23 mouse cellular contexts compared by ENCODE assay signal in genomic region chr4:57940631-57941030, GRCm38 (mm10). TPM values are rescaled to one million over a fixed set of nuclear protein-coding genes. Genes with fewer than 3 reads are reported as not detected.
"Had no signal": no experiment of that assay in that cellular context is flagged by ENCODE, and none has a peak within 500 bp of the region (broad histone marks: within the 10 kb centered on the region; RNA-seq: fewer than 3 reads in every experiment).

No protein-coding gene starts in this region.

- H3K9ac ChIP-seq: forebrain, embryonic 15.5 days; forebrain, postnatal 0 days; heart, embryonic 12.5 days; hindbrain, embryonic 13.5 days; hindbrain, embryonic 15.5 days; limb, embryonic 12.5 days had no signal

- H3K4me1 ChIP-seq: forebrain, embryonic 15.5 days; heart, embryonic 10.5 days; heart, embryonic 12.5 days; hindbrain, embryonic 13.5 days; hindbrain, embryonic 15.5 days; limb, embryonic 10.5 days; limb, embryonic 12.5 days had no signal

- H3K27me3 ChIP-seq: forebrain, embryonic 15.5 days; heart, embryonic 12.5 days; hindbrain, embryonic 13.5 days; hindbrain, embryonic 15.5 days; limb, embryonic 12.5 days had no signal

- ATAC-seq: forebrain, embryonic 15.5 days; forebrain, postnatal 0 days; hindbrain, postnatal 0 days had no signal

- H3K4me2 ChIP-seq: forebrain, embryonic 15.5 days; heart, embryonic 12.5 days; hindbrain, embryonic 13.5 days; hindbrain, embryonic 15.5 days; limb, embryonic 12.5 days had no signal

- DNase-seq: forebrain, postnatal 0 days; gastrocnemius, postnatal 14 days; gastrocnemius, postnatal 36 days; heart, adult 18-20 months; heart, postnatal 14 days; heart, postnatal 36 days; kidney, adult 18-20 months; kidney, adult 8-10 months; kidney, postnatal 10 days; kidney, postnatal 25 days; kidney, postnatal 4 days; liver had no signal

- H3K9me3 ChIP-seq: forebrain, embryonic 15.5 days; heart, embryonic 10.5 days; heart, embryonic 12.5 days; hindbrain, embryonic 13.5 days; hindbrain, embryonic 15.5 days; limb, embryonic 10.5 days; limb, embryonic 12.5 days had no signal

- H3K4me3 ChIP-seq: forebrain, embryonic 15.5 days; heart, embryonic 10.5 days; heart, embryonic 12.5 days; hindbrain, embryonic 13.5 days; hindbrain, embryonic 15.5 days; layer of hippocampus, adult 2 months; left cerebral cortex, adult 2 months; limb, embryonic 10.5 days; limb, embryonic 12.5 days had no signal

- H3K27ac ChIP-seq: forebrain, embryonic 15.5 days; heart, embryonic 10.5 days; hindbrain, embryonic 13.5 days; hindbrain, embryonic 15.5 days; hindbrain, postnatal 0 days; layer of hippocampus, adult 2 months; left cerebral cortex, adult 2 months; limb, embryonic 10.5 days; limb, embryonic 12.5 days had no signal

RNA-seq across cellular contexts. Expression of gene D630039A03Rik, which starts 24.5 kb away (rescaled TPM):
- total RNA-seq: gastrocnemius, adult 18-20 months; gastrocnemius, postnatal 14 days; gastrocnemius, postnatal 36 days had no signal
- polyA plus RNA-seq: forebrain, embryonic 15.5 days; forebrain, postnatal 0 days had no signal
